Mouse (Mus musculus) forebrain, embryonic 13.5 days (tissue): ENCODE measurements around the gene Hist1h2ak. TPM values are rescaled to one million over a fixed set of nuclear protein-coding genes. Genes with fewer than 3 reads are reported as not detected.

Experiments used
- ATAC-seq: fragments of 200-750 bp; cut with Nextera tagmentation; 2 replicates; pipeline ENCODE4 v1.8.0; 2017
- H3K27ac ChIP-seq: fragments of 300-500 bp; sonication (generic); 2 replicates; pipeline ENCODE4 v1.5.1; 2015; ENCODE audit warnings: inconsistent platforms, mild to moderate bottlenecking, moderate library complexity
- H3K27me3 ChIP-seq: fragments of 300-500 bp; sonication (generic); 2 replicates; pipeline ENCODE4 v1.6.1; 2015; ENCODE audit warnings: mild to moderate bottlenecking, inconsistent platforms
- H3K36me3 ChIP-seq: fragments of 300-500 bp; sonication (generic); 2 replicates; pipeline ENCODE4 v1.6.1; 2015; ENCODE audit warnings: mild to moderate bottlenecking, inconsistent platforms; ENCODE audit not compliant: poor library complexity, severe bottlenecking
- H3K4me1 ChIP-seq: fragments of 300-500 bp; sonication (generic); 2 replicates; pipeline ENCODE4 v1.6.1; 2015; ENCODE audit warnings: inconsistent platforms
- H3K4me2 ChIP-seq: fragments of 300-500 bp; sonication (generic); 2 replicates; pipeline ENCODE4 v1.6.1; 2015; ENCODE audit warnings: inconsistent platforms, mild to moderate bottlenecking, moderate library complexity
- H3K4me3 ChIP-seq: fragments of 300-500 bp; sonication (generic); 2 replicates; pipeline ENCODE4 v1.5.1; 2015; ENCODE audit warnings: mild to moderate bottlenecking, inconsistent platforms
- H3K9ac ChIP-seq: fragments of 300-500 bp; sonication (generic); 2 replicates; pipeline ENCODE4 v1.6.1; 2015; ENCODE audit warnings: mild to moderate bottlenecking, inconsistent platforms
- H3K9me3 ChIP-seq: fragments of 300-500 bp; sonication (generic); replicated peaks from 2 replicates; pipeline ENCODE4 v1.6.1; 2016; ENCODE audit warnings: inconsistent platforms
- WGBS: fragments of 180-500 bp; shearing (Covaris S2); methylation state at CpG from one replicate; pipeline ENCODE4 v1.1.7; 2015; 5-methylcytosine and 5-hydroxymethylcytosine counted together
- microRNA-seq: library from miRNA; unstranded; fragments of <30 nt; microRNA quantifications from one replicate; pipeline ENCODE4, GENCODE M21; 2016
- polyA plus RNA-seq: library from polyadenylated mRNA; unstranded; fragments of >200 nt; fragmentation: Nextera tagmentation; extraction: Ambion mirVana; gene quantifications from 2 replicates; pipeline ENCODE4 v1.2.1, GENCODE M21; 2015

Hist1h2ak gene
- polyA plus RNA-seq, 1 experiment from 2014 or later: 61.0 TPM

DNA sequence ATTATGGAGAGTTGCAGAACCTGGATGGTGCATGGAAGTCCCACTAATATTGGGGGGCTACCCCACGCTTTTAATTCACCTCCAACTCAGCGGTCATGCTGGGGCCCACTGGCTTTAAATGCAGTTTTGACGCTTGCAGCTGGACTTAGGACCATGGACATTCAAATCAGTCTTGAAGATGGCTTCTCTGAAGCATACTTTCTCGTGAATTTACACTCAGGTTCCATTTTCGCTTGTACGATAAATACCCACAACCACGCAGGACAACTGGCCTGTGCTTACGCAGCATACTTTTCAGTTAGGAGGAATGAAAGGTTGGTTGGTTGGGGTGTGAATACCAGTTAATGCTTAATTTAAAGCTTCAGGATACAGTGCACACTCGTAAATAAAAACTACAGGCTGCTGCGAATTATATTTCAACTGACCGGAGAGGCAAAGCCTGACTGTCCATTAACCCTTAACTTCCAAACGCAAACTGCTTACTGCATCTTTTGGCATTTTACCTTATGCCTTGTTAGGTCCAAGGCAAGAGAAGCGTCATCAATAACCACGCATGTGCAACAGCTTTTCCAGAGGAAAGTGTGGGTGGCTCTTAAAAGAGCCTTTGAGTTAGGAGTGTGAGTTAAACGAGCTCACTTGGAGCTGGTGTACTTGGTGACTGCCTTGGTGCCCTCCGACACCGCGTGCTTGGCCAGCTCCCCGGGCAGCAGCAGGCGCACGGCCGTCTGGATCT, 38.3 kb downstream of the Hist1h2ak start:
- no peak for ATAC-seq
- H3K27ac ChIP-seq: peak overlapping the region; percentile 98
- H3K4me3 ChIP-seq: peak overlapping the region; percentile 49
- peak overlapping the region; percentile 85 for H3K4me2 ChIP-seq
- no peaks in the 10 kb centered on the region for H3K9me3 ChIP-seq
- no peaks in the 10 kb centered on the region for H3K36me3 ChIP-seq
- H3K4me1 ChIP-seq: peaks cover 30% of the 10 kb centered on the region
- no peaks in the 10 kb centered on the region for H3K27me3 ChIP-seq
- peak overlapping the region; percentile 78 for H3K9ac ChIP-seq
- 1% methylated on average over 22 of the region's 22 CpGs for WGBS

DNA sequence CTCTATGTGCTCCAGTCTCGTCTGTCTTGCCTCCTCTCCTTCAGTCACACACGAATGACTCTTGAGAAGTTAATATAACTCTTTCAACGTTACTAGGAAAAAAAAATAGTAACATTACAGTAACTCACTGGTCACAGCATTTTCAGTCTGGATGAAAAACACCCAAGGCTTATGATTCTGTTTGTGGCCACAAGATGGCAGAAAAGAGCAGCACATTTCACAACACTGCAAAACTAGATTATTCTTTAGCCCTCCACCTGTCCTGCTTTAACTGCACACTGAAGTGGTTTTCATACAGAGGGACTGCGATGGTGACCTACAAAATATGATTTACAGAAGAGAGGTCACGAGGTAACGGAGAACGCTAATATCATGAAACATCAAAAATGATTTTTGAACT, 38.9 kb downstream of the Hist1h2ak start:
- no peaks in the 10 kb centered on the region for H3K9me3 ChIP-seq

DNA sequence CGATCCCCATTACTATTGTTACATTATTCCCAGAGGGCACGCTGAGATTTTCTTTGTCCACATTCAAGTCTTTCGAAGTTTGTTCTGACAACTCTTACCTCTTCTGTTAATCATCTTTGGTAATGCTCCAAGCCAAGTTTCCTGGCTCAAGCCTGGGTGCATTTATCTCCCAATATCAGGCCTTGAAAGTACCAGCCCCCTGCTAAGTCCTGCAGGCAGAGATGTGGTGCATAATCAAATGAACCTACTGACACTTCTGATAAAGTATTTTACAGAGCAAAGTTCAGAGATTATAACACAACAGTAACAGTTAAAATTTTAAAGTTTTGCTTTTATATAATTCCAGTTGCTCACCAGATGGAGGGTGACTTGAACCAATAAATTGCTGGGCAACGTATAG, 41.9 kb downstream of the Hist1h2ak start:
- peak overlapping the region; percentile 65 for H3K4me2 ChIP-seq
- no peaks in the 10 kb centered on the region for H3K27me3 ChIP-seq
- H3K27ac ChIP-seq: no peak overlapping the region
- H3K4me3 ChIP-seq: peak overlapping the region; percentile 49; the same call in 1 of the 2 replicates
- 28% methylated on average over 4 of the region's 4 CpGs for WGBS
- no peak for ATAC-seq
- H3K4me1 ChIP-seq: peaks cover 8% of the 10 kb centered on the region
- H3K9me3 ChIP-seq: no peaks in the 10 kb centered on the region
- no peak overlapping the region for H3K9ac ChIP-seq
- no peaks in the 10 kb centered on the region for H3K36me3 ChIP-seq

More for the DNA sequence above, 38.9 kb downstream of the Hist1h2ak start:
- 3% methylated on average over 7 of the region's 7 CpGs for WGBS
- H3K27me3 ChIP-seq: no peaks in the 10 kb centered on the region
- H3K36me3 ChIP-seq: no peaks in the 10 kb centered on the region
- peaks cover 24% of the 10 kb centered on the region for H3K4me1 ChIP-seq
- ATAC-seq: no peak
- H3K4me3 ChIP-seq: peak overlapping the region; percentile 49
- H3K27ac ChIP-seq: peak overlapping the region; percentile 98
- peak overlapping the region; percentile 85 for H3K4me2 ChIP-seq
- peak overlapping the region; percentile 78 for H3K9ac ChIP-seq

DNA sequence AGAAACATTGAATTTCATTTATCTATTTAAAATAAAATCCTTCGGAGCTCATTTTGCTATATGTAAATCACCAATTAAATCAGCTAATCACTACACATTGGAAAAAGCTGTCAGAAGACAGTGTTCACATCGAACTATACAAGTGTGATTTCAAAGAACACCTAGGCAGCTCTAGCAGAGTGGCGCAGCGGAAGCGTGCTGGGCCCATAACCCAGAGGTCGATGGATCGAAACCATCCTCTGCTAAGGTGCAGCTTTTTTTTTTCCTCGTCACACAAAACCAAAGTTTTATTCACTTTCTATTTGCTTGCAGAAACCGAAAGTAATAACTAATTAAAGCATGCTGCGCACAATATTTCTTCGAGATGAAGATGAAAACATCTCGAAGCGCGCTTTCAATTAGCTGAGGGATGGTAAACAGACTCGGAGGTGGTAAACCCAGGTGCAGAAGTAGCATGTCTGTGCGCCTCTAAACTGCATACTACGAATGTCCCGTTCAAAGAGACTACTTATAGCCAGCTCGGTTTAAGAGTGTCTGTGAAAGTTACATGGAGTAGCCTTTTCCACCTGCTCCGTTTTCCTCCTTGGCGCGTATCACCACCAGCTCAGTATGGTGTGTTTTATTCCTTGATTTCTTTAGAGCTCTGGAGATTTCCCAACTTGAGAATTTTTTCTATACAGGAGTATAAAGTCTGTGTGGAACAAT, 42.7 kb downstream of the Hist1h2ak start:
- no peak overlapping the region for H3K27ac ChIP-seq
- WGBS: 1% methylated on average over 22 of the region's 22 CpGs

DNA sequence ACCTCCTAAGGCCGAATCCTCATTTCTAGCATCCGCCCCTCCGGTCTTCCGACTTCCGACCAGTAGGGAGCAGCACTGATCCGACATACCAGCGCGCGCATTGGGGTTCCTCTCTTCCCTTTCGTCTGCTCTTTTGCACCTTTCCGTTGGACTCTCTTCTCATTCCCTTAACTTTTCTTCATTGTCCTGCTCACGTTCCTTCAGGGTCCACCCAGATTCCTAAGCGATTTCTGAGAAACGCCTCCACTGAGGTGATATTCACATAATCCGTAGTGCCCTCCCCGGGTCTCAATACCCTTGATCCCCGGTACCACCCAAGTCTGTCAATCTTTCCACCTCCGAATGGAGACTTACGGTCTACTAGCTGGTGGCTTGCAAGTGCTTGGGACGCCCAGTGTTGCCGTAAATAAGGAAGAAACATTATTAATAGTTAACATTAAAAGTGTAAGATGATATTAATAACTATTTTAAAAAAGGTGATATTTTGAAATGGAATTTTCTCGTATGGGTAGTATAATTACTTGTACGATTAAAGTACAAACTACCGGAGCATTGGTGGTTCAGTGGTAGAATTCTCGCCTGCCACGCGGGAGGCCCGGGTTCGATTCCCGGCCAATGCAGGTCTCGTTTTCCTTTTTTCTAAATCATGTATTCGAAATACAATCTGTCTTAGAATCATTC, 43.5 kb downstream of the Hist1h2ak start:
- H3K27me3 ChIP-seq: no peaks in the 10 kb centered on the region
- peak; percentile 82 for ATAC-seq
- WGBS: under 1% methylated on average over 32 of the region's 32 CpGs

More for the DNA sequence above, 42.7 kb downstream of the Hist1h2ak start:
- ATAC-seq: peak; percentile 85
- Histone ChIP-seq H3K9me3 (no peaks in the 10 kb centered on the region), H3K4me2 (peak overlapping the region; percentile 65), H3K36me3 (no peaks in the 10 kb centered on the region), H3K27me3 (no peaks in the 10 kb centered on the region), H3K4me1 (peaks cover 8% of the 10 kb centered on the region), H3K9ac (peak overlapping the region; percentile 49), H3K4me3 (peak overlapping the region; percentile 49)

DNA sequence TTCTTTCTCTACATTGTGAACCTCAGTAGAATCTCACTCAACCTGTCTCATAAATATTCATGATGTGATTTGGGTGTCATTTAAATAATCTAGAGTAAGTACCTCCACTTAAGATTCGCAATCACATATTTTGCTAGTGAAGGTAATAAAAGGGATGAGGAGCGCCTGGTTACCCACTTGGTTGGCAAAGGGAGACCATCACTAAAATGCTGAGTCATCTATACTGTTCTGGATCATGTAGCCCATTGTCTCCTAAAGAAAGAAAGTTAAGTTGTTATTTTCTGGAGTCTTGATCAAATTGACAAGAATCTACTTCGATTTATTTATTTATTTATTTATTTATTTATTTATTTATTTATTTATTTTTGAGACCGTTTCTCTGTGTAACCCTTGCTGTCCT, 47.0 kb downstream of the Hist1h2ak start:
- no peak for ATAC-seq

More for the DNA sequence above, 43.5 kb downstream of the Hist1h2ak start:
- H3K4me3 ChIP-seq: peak overlapping the region; percentile 49
- H3K4me2 ChIP-seq: peak overlapping the region; percentile 65
- peak overlapping the region; percentile 51; the same call in 1 of the 2 replicates for H3K9ac ChIP-seq
- H3K36me3 ChIP-seq: no peaks in the 10 kb centered on the region
- H3K4me1 ChIP-seq: peaks cover 4% of the 10 kb centered on the region
- H3K27ac ChIP-seq: peak overlapping the region; percentile 57
- H3K9me3 ChIP-seq: no peaks in the 10 kb centered on the region

More for the DNA sequence above, 47.0 kb downstream of the Hist1h2ak start:
- Histone ChIP-seq H3K4me2 (no peak overlapping the region), H3K4me3 (no peak overlapping the region), H3K9ac (no peak overlapping the region), H3K27me3 (no peaks in the 10 kb centered on the region), H3K27ac (no peak overlapping the region), H3K9me3 (no peaks in the 10 kb centered on the region), H3K36me3 (no peaks in the 10 kb centered on the region), H3K4me1 (no peaks in the 10 kb centered on the region)
- WGBS: 81% methylated on average over 4 of the region's 4 CpGs

Small RNA genes within 50 kb of the gene (microRNA-seq; reads per million reads assigned to microRNA genes)
- gene Gm44346: not detected
- not detected for gene Gm44357
- gene Gm44367: not detected
- gene Gm44454: not detected

Other genes with a start within 250 kb of the Hist1h2ak start
- gene Zkscan8, start 222.7 kb downstream of the Hist1h2ak start, polyA plus RNA-seq: 6.1 and 7.4 TPM in 2 replicates
- gene Olfr1366, start 211.0 kb downstream of the Hist1h2ak start, polyA plus RNA-seq: 0.17 and 0.33 TPM in 2 replicates
- gene Olfr1535, start 193.9 kb downstream of the Hist1h2ak start, polyA plus RNA-seq: not detected in 2 replicates
- gene Olfr1364, start 172.1 kb downstream of the Hist1h2ak start, polyA plus RNA-seq: not detected in 2 replicates
- gene Olfr1362, start 139.8 kb downstream of the Hist1h2ak start, polyA plus RNA-seq: not detected in 2 replicates
- not detected in 2 replicates for gene Olfr11, start 111.3 kb downstream of the Hist1h2ak start, polyA plus RNA-seq
- gene Olfr1361, start 90.4 kb downstream of the Hist1h2ak start, polyA plus RNA-seq: not detected in 2 replicates
- not detected in 2 replicates for gene Olfr1360, start 76.4 kb downstream of the Hist1h2ak start, polyA plus RNA-seq
- not detected in 2 replicates for gene Olfr1359, start 55.7 kb downstream of the Hist1h2ak start, polyA plus RNA-seq
- gene Hist1h2bl, start 37.7 kb downstream of the Hist1h2ak start, polyA plus RNA-seq: 1.7 and 4.8 TPM in 2 replicates
- gene Hist1h2ai, start 37.4 kb downstream of the Hist1h2ak start, polyA plus RNA-seq: 23.7 and 32.4 TPM in 2 replicates
- gene Hist1h3h, start 36.2 kb downstream of the Hist1h2ak start, polyA plus RNA-seq: 23.7 and 35.3 TPM in 2 replicates
- gene Hist1h2bm, start 31.8 kb downstream of the Hist1h2ak start, polyA plus RNA-seq: 5.9 and 6.9 TPM in 2 replicates
- 1.3 and 1.9 TPM in 2 replicates for gene Hist1h4j, start 18.8 kb downstream of the Hist1h2ak start, polyA plus RNA-seq
- gene Hist1h4k, start 3.3 kb downstream of the Hist1h2ak start, polyA plus RNA-seq: 6.9 and 11.1 TPM in 2 replicates
- 4.0 and 8.4 TPM in 2 replicates for gene Hist1h2bn, start 296 bp upstream of the Hist1h2ak start, polyA plus RNA-seq
- gene Hist1h1b, start 26.8 kb upstream of the Hist1h2ak start, polyA plus RNA-seq: 37.1 and 38.4 TPM in 2 replicates
- gene Hist1h3i, start 29.5 kb upstream of the Hist1h2ak start, polyA plus RNA-seq: 166 and 192 TPM in 2 replicates
- 12.8 and 16.1 TPM in 2 replicates for gene Hist1h2an, start 33.4 kb upstream of the Hist1h2ak start, polyA plus RNA-seq
- gene Hist1h2bp, start 33.6 kb upstream of the Hist1h2ak start, polyA plus RNA-seq: 2.1 and 2.3 TPM in 2 replicates
- 24.9 and 25.3 TPM in 2 replicates for gene Hist1h2bq, start 56.4 kb upstream of the Hist1h2ak start, polyA plus RNA-seq
- gene Hist1h2ao, start 56.6 kb upstream of the Hist1h2ak start, polyA plus RNA-seq: 1.9 TPM in 1 of 2 replicates, not detected in the other
- not detected in 2 replicates for gene Hist1h4m, start 57.9 kb upstream of the Hist1h2ak start, polyA plus RNA-seq
- 12.8 and 20.2 TPM in 2 replicates for gene Hist1h4n, start 78.4 kb upstream of the Hist1h2ak start, polyA plus RNA-seq
- gene Hist1h2ap, start 79.7 kb upstream of the Hist1h2ak start, polyA plus RNA-seq: 4,205 and 5,125 TPM in 2 replicates
- 24.7 and 27.2 TPM in 2 replicates for gene Hist1h2br, start 79.9 kb upstream of the Hist1h2ak start, polyA plus RNA-seq
- 25.4 and 29.2 TPM in 2 replicates for gene Zfp184, start 191.3 kb upstream of the Hist1h2ak start, polyA plus RNA-seq
- gene Pom121l2, start 227.4 kb upstream of the Hist1h2ak start, polyA plus RNA-seq: 0.09 TPM in 1 of 2 replicates, not detected in the other